Mouse (Mus musculus) forebrain, embryonic 15.5 days (tissue): ENCODE measurements around the gene Ndufaf5. TPM values are rescaled to one million over a fixed set of nuclear protein-coding genes. Genes with fewer than 3 reads are reported as not detected.
A peak's percentile ranks its signal among the peaks of the same experiment; 100 is the strongest.
"Not testable (repeated sequence)": the region's sequence is repeated elsewhere in the genome, so short reads cannot be mapped to it uniquely, and the experiment has no call there.

Source experiments
- ATAC-seq: fragments of 200-750 bp; cut with Nextera tagmentation; replicated peaks from 2 replicates; pipeline ENCODE4 v1.8.0; 2017; ENCODE audit warnings: mild to moderate bottlenecking, moderate TSS enrichment, moderate library complexity
- H3K27ac ChIP-seq: fragments of 300-500 bp; sonication (generic); replicated peaks from 2 replicates; pipeline ENCODE4 v1.5.1; 2015; ENCODE audit warnings: mild to moderate bottlenecking, inconsistent platforms
- H3K27me3 ChIP-seq: fragments of 300-500 bp; sonication (generic); 2 replicates; pipeline ENCODE4 v1.6.1; 2015; ENCODE audit warnings: inconsistent platforms
- H3K36me3 ChIP-seq: fragments of 300-500 bp; sonication (generic); 2 replicates; pipeline ENCODE4 v1.6.1; 2015; ENCODE audit warnings: mild to moderate bottlenecking, inconsistent platforms
- H3K4me1 ChIP-seq: fragments of 300-500 bp; sonication (generic); 2 replicates; pipeline ENCODE4 v1.6.1; 2015; ENCODE audit warnings: inconsistent platforms
- H3K4me2 ChIP-seq: fragments of 300-500 bp; sonication (generic); replicated peaks from 2 replicates; pipeline ENCODE4 v1.6.1; 2015; ENCODE audit warnings: mild to moderate bottlenecking, inconsistent platforms
- H3K4me3 ChIP-seq: fragments of 300-500 bp; sonication (generic); 2 replicates; pipeline ENCODE4 v1.5.1; 2015; ENCODE audit warnings: mild to moderate bottlenecking, inconsistent platforms
- H3K9ac ChIP-seq: fragments of 300-500 bp; sonication (generic); replicated peaks from 2 replicates; pipeline ENCODE4 v1.6.1; 2015; ENCODE audit warnings: mild to moderate bottlenecking, inconsistent platforms
- H3K9me3 ChIP-seq: fragments of 300-500 bp; sonication (generic); 2 replicates; pipeline ENCODE4 v1.6.1; 2016; ENCODE audit warnings: inconsistent platforms
- WGBS: fragments of 180-500 bp; shearing (Covaris S2); methylation state at CpG from one replicate; pipeline ENCODE4 v1.1.7; 2015; ENCODE audit warnings: mixed read lengths; 5-methylcytosine and 5-hydroxymethylcytosine counted together
- polyA plus RNA-seq: library from polyadenylated mRNA; unstranded; fragments of >200 nt; fragmentation: Nextera tagmentation; extraction: Ambion mirVana; gene quantifications from 2 replicates; pipeline ENCODE4 v1.2.1, GENCODE M21; 2015

The Ndufaf5 gene
- polyA plus RNA-seq: 45.4 and 46.9 TPM in 2 replicates

GRCm38 (mm10) chr2:140170127-140170802 is at the start of gene Ndufaf5, which contains the start of gene Esf1:
Gene Ndufaf5 (plus strand): TSS chr2:140170649.
Gene Esf1 (minus strand): TSS chr2:140170564.
- H3K36me3 ChIP-seq: peaks cover 20% of the 10 kb centered on the region
- peaks cover 21% of the 10 kb centered on the region for H3K4me1 ChIP-seq
- ATAC-seq: peak; percentile 99
- peak within 1 kb of the TSS; percentile 95 for H3K4me3 ChIP-seq
- no peaks in the 10 kb centered on the region for H3K9me3 ChIP-seq
- peak within 1 kb of the TSS; percentile 92 for H3K9ac ChIP-seq
- peak within 1 kb of the TSS; percentile 71 for H3K4me2 ChIP-seq
- peak within 1 kb of the TSS; percentile 72 for H3K27ac ChIP-seq
- H3K27me3 ChIP-seq: no peaks in the 10 kb centered on the region
- under 1% methylated on average over 43 of the region's 43 CpGs for WGBS

DNA sequence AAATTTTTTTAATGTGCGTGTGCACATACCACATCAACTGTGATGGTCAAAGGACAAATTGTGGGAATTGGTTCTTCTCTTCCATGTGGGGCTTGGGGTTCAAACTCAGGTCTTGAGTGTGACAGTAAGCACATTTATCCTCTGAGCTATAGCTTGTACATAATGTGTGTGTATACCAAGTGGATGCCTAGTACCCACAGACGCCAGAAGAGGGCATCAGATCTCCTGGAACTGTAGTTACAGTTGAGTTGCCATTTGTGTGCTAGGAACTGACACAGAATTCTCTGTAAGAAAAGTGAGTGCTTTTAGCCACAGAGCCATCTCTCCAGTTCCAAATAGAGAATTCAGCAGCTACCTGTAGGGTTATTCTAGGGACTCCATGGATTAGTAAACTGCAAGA is 44.9 kb upstream of the Ndufaf5 start:
- H3K4me2 ChIP-seq: no peak overlapping the region
- 86% methylated on average over 2 of the region's 2 CpGs for WGBS
- no peaks in the 10 kb centered on the region for H3K9me3 ChIP-seq
- no peaks in the 10 kb centered on the region for H3K4me1 ChIP-seq
- H3K36me3 ChIP-seq: peaks cover 55% of the 10 kb centered on the region
- ATAC-seq: no peak
- no peak overlapping the region for H3K4me3 ChIP-seq
- H3K27ac ChIP-seq: no peak overlapping the region
- H3K27me3 ChIP-seq: no peaks in the 10 kb centered on the region
- no peak overlapping the region for H3K9ac ChIP-seq

DNA sequence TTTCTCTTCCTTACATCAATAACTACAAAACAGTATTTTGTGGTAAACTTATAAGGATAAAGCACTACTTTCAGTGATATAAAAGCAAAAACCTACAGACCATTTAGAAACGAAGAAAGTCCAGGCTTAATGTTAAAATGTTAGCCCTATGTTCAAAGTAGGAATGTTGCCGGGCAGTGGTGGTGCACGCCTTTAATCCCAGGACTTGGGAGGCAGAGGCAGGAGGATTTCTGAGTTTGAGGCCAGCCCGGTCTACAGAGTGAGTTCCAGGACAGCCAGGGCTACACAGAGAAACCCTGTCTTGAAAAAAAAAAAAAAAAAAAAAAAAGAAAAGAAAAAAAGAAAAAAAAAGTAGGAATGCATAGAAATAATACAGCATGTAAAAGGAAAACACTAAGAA is 18.7 kb upstream of the Ndufaf5 start, which contains the start of gene Gm17374:
TSS of gene Gm17374 (plus strand) at position 301 of the 400 bp plus-strand sequence.
- H3K27me3 ChIP-seq, H3K4me2 ChIP-seq, H3K9ac ChIP-seq, ATAC-seq, H3K27ac ChIP-seq, H3K9me3 ChIP-seq, H3K4me3 ChIP-seq, H3K4me1 ChIP-seq: not testable (repeated sequence)
- peaks cover 38% of the 10 kb centered on the region for H3K36me3 ChIP-seq
- 91% methylated on average over 4 of the region's 4 CpGs for WGBS

- Histone ChIP-seq H3K9me3 (no peaks in the 10 kb centered on the region), H3K4me2 (no peak overlapping the region), H3K36me3 (peaks cover 43% of the 10 kb centered on the region), H3K9ac (no peak overlapping the region), H3K27ac (no peak overlapping the region), H3K27me3 (no peaks in the 10 kb centered on the region), H3K4me1 (no peaks in the 10 kb centered on the region), H3K4me3 (no peak overlapping the region)
- WGBS: 78% methylated on average over 3 of the region's 3 CpGs
- no peak for ATAC-seq
Measured at GRCm38 (mm10) chr2:140159186-140159730, 11.2 kb upstream of the Ndufaf5 start.

DNA sequence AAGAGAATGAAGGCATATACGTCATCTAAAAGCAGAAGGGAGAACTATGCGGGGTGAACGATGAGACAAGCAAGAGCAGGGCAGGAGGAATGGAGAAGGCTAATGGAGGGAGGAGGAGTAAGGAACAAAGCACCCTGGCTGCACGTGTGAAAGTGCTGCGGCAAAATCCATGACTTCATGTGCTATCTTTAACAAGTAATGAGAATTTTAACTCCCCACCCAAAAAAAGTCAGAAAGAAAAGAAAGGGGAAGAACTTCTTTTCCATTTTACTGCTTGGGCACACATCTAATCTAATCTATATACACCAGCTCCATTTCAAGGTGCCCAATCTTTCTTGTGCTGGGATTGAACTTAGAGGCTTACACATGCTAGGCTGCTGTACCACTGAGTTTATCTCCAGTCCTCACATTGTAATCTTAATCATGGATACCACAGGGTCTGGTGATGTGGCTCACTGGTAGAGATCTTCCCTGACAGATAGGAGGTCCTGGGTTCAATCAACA is 7.0 kb upstream of the Ndufaf5 start:
- H3K4me1 ChIP-seq: no peaks in the 10 kb centered on the region
- peaks cover 40% of the 10 kb centered on the region for H3K36me3 ChIP-seq
- WGBS: 96% methylated on average over 5 of the region's 5 CpGs
- no peak overlapping the region for H3K4me2 ChIP-seq
- no peak for ATAC-seq
- H3K9ac ChIP-seq: no peak overlapping the region
- no peak overlapping the region for H3K27ac ChIP-seq
- no peaks in the 10 kb centered on the region for H3K27me3 ChIP-seq
- no peaks in the 10 kb centered on the region for H3K9me3 ChIP-seq
- H3K4me3 ChIP-seq: no peak overlapping the region

DNA sequence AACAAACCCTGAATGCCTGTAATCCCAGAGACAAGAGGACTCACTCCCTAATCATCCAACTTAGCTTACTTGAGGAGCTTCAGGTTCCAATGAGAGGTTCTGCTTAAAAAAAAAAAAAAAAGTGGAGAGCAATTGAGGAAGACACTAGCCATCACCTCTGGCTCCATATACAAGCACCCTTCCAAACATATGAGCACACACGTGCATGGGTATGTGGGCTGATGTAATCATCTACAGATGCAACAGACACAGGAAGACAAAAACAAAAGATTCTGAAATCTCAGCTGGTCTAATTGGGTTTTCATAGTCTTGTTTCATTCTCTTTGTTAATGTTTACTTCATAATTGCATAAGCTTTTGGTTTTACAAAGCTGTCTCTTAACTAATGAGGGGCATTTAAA is 1.4 kb upstream of the Ndufaf5 start:
- Histone ChIP-seq H3K36me3 (peaks cover 23% of the 10 kb centered on the region), H3K4me3 (no peak overlapping the region), H3K9me3 (no peaks in the 10 kb centered on the region), H3K4me1 (peaks cover 21% of the 10 kb centered on the region), H3K27ac (no peak overlapping the region), H3K9ac (no peak overlapping the region), H3K4me2 (no peak overlapping the region), H3K27me3 (no peaks in the 10 kb centered on the region)
- WGBS: 89% methylated on average over 1 of the region's 1 CpGs
- ATAC-seq: no peak

- H3K9ac ChIP-seq: peak overlapping the region; percentile 92
- H3K27me3 ChIP-seq: no peaks in the 10 kb centered on the region
- H3K9me3 ChIP-seq: no peaks in the 10 kb centered on the region
- peaks cover 21% of the 10 kb centered on the region for H3K4me1 ChIP-seq
- H3K4me2 ChIP-seq: peak overlapping the region; percentile 71
- WGBS: 5% methylated on average over 28 of the region's 28 CpGs
- peak overlapping the region; percentile 72 for H3K27ac ChIP-seq
- peaks cover 21% of the 10 kb centered on the region; the same call in 1 of the 2 replicates for H3K36me3 ChIP-seq
- peak overlapping the region; percentile 95 for H3K4me3 ChIP-seq
- peak; percentile 87 for ATAC-seq
Measured at GRCm38 (mm10) chr2:140170803-140171553, 529 bp downstream of the Ndufaf5 start.

GRCm38 (mm10) chr2:140185685-140186210 is 15.3 kb downstream of the Ndufaf5 start:
- H3K27me3 ChIP-seq, H3K27ac ChIP-seq, H3K4me1 ChIP-seq, ATAC-seq, H3K4me2 ChIP-seq, H3K9me3 ChIP-seq, H3K9ac ChIP-seq, H3K4me3 ChIP-seq: not testable (repeated sequence)
- WGBS: 88% methylated on average over 3 of the region's 3 CpGs
- peaks cover 22% of the 10 kb centered on the region for H3K36me3 ChIP-seq

- Histone ChIP-seq H3K9ac (no peak overlapping the region), H3K36me3 (peaks cover 30% of the 10 kb centered on the region), H3K9me3 (no peaks in the 10 kb centered on the region), H3K4me3 (no peak overlapping the region), H3K4me1 (no peaks in the 10 kb centered on the region), H3K27ac (no peak overlapping the region), H3K27me3 (no peaks in the 10 kb centered on the region), H3K4me2 (no peak overlapping the region)
- 87% methylated on average over 2 of the region's 2 CpGs for WGBS
- no peak for ATAC-seq
Measured at GRCm38 (mm10) chr2:140200713-140201112, 30.3 kb downstream of the Ndufaf5 start.

DNA sequence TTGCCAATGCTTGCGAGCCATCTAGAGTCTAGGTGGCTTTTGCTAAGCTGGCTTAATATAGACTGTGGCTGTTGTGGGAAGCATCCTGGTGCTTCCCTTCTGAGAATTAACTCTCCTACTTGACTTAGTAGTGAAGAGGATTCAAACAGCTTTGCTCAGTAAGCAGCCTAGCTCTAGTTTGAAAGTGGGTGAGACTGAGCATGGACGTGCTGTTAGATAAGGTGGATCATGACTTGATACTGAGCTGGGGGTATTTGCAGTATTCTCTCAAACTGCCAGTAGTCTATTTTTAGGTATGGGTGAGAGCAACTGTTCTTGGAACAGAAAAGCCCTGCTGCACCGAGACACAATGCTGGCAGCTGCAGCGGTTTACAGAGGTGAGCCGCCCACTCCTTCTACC is 32.1 kb downstream of the Ndufaf5 start:
- Histone ChIP-seq H3K4me2 (no peak overlapping the region), H3K4me1 (no peaks in the 10 kb centered on the region), H3K9me3 (no peaks in the 10 kb centered on the region), H3K27me3 (no peaks in the 10 kb centered on the region), H3K9ac (no peak overlapping the region), H3K36me3 (peaks cover 35% of the 10 kb centered on the region), H3K4me3 (no peak overlapping the region), H3K27ac (no peak overlapping the region)
- ATAC-seq: no peak
- 89% methylated on average over 5 of the region's 5 CpGs for WGBS

DNA sequence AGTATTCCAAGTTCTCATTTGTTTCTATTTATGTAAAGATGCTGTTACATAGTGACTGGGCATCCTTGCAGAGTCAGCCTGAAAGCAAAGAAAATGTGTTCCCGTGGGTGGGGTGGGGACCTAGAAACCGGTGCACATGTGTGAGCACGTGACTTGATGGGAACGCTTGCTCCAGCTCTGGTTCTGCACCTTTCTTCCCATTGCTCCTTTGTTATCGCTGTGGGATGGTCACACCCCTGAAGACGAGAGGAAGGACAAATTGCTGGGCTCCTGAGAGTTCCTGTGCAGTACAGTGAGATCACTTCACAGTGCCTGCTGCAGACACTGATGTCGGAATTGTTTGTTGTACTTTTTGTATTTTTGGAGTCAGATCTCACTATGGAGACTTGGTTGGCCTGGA is 33.3 kb downstream of the Ndufaf5 start:
- H3K4me1 ChIP-seq: no peaks in the 10 kb centered on the region
- ATAC-seq: no peak

DNA sequence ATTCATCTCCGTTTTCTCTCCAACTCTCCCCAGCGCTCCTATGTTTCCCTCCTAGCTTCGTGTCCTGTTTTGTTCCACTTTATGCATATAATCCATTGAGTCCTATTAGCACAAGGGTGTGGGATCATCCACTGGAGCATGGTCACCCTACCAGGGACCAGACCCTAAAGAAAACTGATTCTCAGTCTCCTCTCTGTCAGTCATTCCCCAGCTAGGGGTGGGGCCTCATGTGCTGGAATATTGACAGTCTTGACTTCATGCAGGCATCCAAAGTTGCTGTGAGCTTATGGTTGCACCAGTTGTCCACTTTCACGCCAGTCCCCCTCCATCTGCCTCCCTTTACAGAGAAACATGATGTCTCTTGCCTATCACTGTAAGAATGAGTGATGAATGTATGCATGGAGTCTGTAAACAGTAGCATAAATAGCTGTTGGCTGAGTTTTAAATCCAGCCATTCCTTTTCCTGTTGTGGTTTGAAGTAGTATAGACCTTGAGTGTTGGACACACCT is 44.1 kb downstream of the Ndufaf5 start:
- Histone ChIP-seq H3K4me3 (no peak overlapping the region), H3K36me3 (no peaks in the 10 kb centered on the region), H3K27ac (no peak overlapping the region), H3K27me3 (no peaks in the 10 kb centered on the region), H3K9ac (no peak overlapping the region), H3K9me3 (no peaks in the 10 kb centered on the region), H3K4me1 (peaks cover 7% of the 10 kb centered on the region; the same call in 1 of the 2 replicates), H3K4me2 (no peak overlapping the region)
- WGBS: 89% methylated on average over 4 of the region's 4 CpGs
- ATAC-seq: peak; percentile 55

More for the DNA sequence above, 33.3 kb downstream of the Ndufaf5 start:
- Histone ChIP-seq H3K36me3 (peaks cover 35% of the 10 kb centered on the region), H3K9ac (no peak overlapping the region), H3K9me3 (no peaks in the 10 kb centered on the region), H3K4me3 (no peak overlapping the region), H3K27ac (no peak overlapping the region), H3K4me2 (no peak overlapping the region), H3K27me3 (no peaks in the 10 kb centered on the region)
- 96% methylated on average over 7 of the region's 7 CpGs for WGBS
